Mouse (Mus musculus) forebrain, postnatal 0 days (tissue): ENCODE measurements around the gene Sox5. TPM values are rescaled to one million over a fixed set of nuclear protein-coding genes. Genes with fewer than 3 reads are reported as not detected.

Experiments used
- ATAC-seq: fragments of 200-750 bp; cut with Nextera tagmentation; 2 replicates; pipeline ENCODE4 v1.8.0; 2017; ENCODE audit warnings: mild to moderate bottlenecking, moderate library complexity
- DNase-seq: peaks from one replicate; pipeline ENCODE4 v3.0.0-alpha.2; 2015
- H3K27ac ChIP-seq: fragments of 300-500 bp; sonication (generic); 2 replicates; pipeline ENCODE4 v1.5.1; 2014; ENCODE audit warnings: low read depth, mild to moderate bottlenecking, antibody characterized with exemption, low read length, moderate library complexity, mixed read lengths
- H3K27me3 ChIP-seq: fragments of 300-500 bp; sonication (generic); 2 replicates; pipeline ENCODE4 v1.6.1; 2014; ENCODE audit warnings: mild to moderate bottlenecking, low read length, mixed read lengths; ENCODE audit not compliant: insufficient read depth
- H3K36me3 ChIP-seq: fragments of 300-500 bp; sonication (generic); 2 replicates; pipeline ENCODE4 v1.6.1; 2014; ENCODE audit warnings: mild to moderate bottlenecking, moderate library complexity; ENCODE audit not compliant: insufficient read depth
- H3K4me1 ChIP-seq: fragments of 300-500 bp; sonication (generic); 2 replicates; pipeline ENCODE4 v1.6.1; 2014; ENCODE audit warnings: antibody characterized with exemption; ENCODE audit not compliant: insufficient read depth
- H3K4me2 ChIP-seq: fragments of 300-500 bp; sonication (generic); 2 replicates; pipeline ENCODE4 v1.6.1; 2014; ENCODE audit warnings: low read depth, mild to moderate bottlenecking, moderate library complexity
- H3K4me3 ChIP-seq: fragments of 300-500 bp; sonication (generic); 2 replicates; pipeline ENCODE4 v1.5.1; 2014; ENCODE audit warnings: low read depth, low read length, mixed read lengths
- H3K9ac ChIP-seq: fragments of 300-500 bp; sonication (generic); 2 replicates; pipeline ENCODE4 v1.6.1; 2014; ENCODE audit warnings: mild to moderate bottlenecking
- H3K9me3 ChIP-seq: fragments of 300-500 bp; sonication (generic); 2 replicates; pipeline ENCODE4 v1.6.1; 2016; ENCODE audit warnings: low read length
- CTCF ChIP-seq: sonication (generic); IDR thresholded peaks from 2 replicates; pipeline ENCODE4 v1.5.1; 2016; ENCODE audit warnings: antibody characterized with exemption, control low read depth, low read depth
- WGBS: fragments of 180-500 bp; shearing (Covaris S2); extraction: QIAGEN DNeasy Blood & Tissue Kit; methylation state at CpG from one replicate; pipeline ENCODE4 v1.1.7; 2014; 5-methylcytosine and 5-hydroxymethylcytosine counted together
- polyA plus RNA-seq: library from polyadenylated mRNA; unstranded; fragments of >200 nt; fragmentation: Nextera tagmentation; extraction: Ambion mirVana; gene quantifications from 2 replicates; pipeline ENCODE4 v1.2.1, GENCODE M21; 2015
- total RNA-seq: library from RNA; depleted of rRNA; stranded (reverse); fragments of >200 nt; gene quantifications from 2 replicates; pipeline ENCODE4 v1.2.3, GENCODE M21; 2014

The Sox5 gene
- total and polyA plus RNA-seq, 2 experiments from 2014 or later, result 31.6 to 62.8 TPM

DNA sequence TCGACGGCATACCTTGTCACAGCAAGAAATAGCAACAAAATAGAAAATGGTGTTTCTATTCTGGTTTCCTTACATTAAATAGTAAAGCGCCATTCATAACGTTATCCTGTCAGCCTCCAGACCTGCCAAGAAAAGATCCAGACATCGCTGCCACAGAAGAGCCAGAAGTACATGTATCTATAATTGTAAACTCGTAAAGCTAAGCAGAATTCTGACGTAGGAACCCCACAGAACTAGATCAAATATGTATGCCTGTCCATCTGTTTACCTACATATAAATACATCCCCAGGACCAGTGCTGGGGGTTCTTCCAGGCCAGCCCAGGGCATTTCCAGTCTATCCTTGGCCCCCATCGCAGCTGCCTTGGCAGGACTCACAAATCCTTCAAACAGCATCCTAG is 265.9 kb downstream of the Sox5 start:
- H3K4me1 ChIP-seq, result no peaks in the 10 kb centered on the region
- TF ChIP-seq CTCF, result no peak
- H3K27me3 ChIP-seq, result no peaks in the 10 kb centered on the region
- no peak overlapping the region for H3K9ac ChIP-seq
- no peak for ATAC-seq
- WGBS, result 77% methylated on average over 8 of the region's 8 CpGs
- no peaks in the 10 kb centered on the region for H3K9me3 ChIP-seq
- H3K4me3 ChIP-seq, result no peak overlapping the region
- DNase-seq, result no peak
- H3K36me3 ChIP-seq, result no peaks in the 10 kb centered on the region
- no peak overlapping the region for H3K27ac ChIP-seq
- no peak overlapping the region for H3K4me2 ChIP-seq

DNA sequence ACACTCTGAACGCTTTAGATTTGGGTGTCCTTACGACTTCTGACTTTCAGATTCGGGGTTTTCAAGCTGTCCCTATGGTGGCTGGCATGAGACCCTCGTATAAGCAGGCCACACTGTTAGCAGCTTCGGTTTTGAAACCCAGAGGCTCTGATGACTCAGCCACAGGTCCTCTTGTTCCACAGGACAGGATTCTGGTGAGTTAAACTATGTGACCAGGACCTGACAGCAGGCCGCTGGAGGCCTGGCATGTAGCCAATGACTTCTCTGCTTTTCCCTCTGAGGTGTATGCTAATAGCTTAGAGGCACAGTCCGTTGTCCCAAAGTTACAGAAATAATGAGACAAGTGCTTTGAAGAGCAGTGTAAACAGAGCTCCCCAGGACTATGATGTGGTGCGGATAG is 268.0 kb downstream of the Sox5 start:
- no peak overlapping the region for H3K27ac ChIP-seq
- H3K27me3 ChIP-seq, result no peaks in the 10 kb centered on the region
- DNase-seq, result no peak
- no peaks in the 10 kb centered on the region for H3K9me3 ChIP-seq
- ATAC-seq, result no peak
- WGBS, result 60% methylated on average over 8 of the region's 8 CpGs
- no peak for TF ChIP-seq CTCF
- no peak overlapping the region for H3K4me3 ChIP-seq
- no peaks in the 10 kb centered on the region for H3K4me1 ChIP-seq
- H3K9ac ChIP-seq, result no peak overlapping the region
- no peaks in the 10 kb centered on the region for H3K36me3 ChIP-seq
- no peak overlapping the region for H3K4me2 ChIP-seq

DNA sequence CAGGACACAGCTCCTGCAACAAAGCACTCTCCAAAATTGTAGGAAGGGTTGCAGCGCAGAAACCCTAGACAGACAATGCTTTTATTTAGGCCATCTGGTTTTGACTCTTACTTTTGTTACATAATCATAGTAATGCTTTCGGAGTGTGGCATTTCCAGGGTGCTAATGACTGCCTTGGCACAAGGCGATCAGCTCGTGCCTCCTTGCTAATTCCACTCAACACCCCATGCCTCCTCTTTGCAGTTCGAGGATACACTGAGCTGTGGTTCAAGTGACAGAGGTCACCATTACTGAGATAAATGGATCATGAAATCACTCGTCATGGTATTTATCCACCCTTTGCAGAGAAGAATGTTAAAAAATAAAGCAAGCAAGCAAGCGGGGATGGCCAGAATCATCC is 269.9 kb downstream of the Sox5 start:
- ATAC-seq (peak; percentile 53), DNase-seq (no peak)
- Histone ChIP-seq H3K9ac (no peak overlapping the region), H3K4me3 (no peak overlapping the region), H3K36me3 (no peaks in the 10 kb centered on the region), H3K4me1 (no peaks in the 10 kb centered on the region), H3K27ac (no peak overlapping the region), H3K27me3 (no peaks in the 10 kb centered on the region), H3K4me2 (no peak overlapping the region), H3K9me3 (no peaks in the 10 kb centered on the region)
- WGBS, result 44% methylated on average over 7 of the region's 7 CpGs
- no peak for TF ChIP-seq CTCF

DNA sequence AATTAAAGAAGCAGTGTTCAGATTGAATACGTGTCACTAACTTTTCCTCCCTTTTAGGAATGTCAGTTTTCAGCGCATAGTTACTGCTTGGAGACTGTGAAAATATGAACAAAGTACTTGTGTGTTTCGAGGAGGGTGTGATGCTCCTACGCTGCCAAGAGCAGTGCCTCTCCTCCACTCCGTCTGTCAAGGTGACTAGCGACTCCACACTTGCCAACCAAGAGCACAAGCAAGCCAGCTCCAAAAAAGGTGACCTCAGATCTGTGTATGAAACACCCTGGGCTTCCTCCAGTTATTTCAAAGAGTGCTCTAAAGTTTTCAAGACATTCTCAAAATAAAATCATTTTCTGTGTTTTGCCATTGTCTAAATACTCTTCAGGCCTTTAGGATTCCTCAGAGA is 271.6 kb downstream of the Sox5 start:
- Histone ChIP-seq H3K4me1 (no peaks in the 10 kb centered on the region), H3K4me2 (no peak overlapping the region), H3K9ac (no peak overlapping the region), H3K27me3 (no peaks in the 10 kb centered on the region), H3K4me3 (no peak overlapping the region), H3K27ac (no peak overlapping the region), H3K9me3 (no peaks in the 10 kb centered on the region), H3K36me3 (no peaks in the 10 kb centered on the region)
- TF ChIP-seq CTCF, result no peak
- WGBS, result 78% methylated on average over 6 of the region's 6 CpGs
- no peak for DNase-seq
- no peak for ATAC-seq

DNA sequence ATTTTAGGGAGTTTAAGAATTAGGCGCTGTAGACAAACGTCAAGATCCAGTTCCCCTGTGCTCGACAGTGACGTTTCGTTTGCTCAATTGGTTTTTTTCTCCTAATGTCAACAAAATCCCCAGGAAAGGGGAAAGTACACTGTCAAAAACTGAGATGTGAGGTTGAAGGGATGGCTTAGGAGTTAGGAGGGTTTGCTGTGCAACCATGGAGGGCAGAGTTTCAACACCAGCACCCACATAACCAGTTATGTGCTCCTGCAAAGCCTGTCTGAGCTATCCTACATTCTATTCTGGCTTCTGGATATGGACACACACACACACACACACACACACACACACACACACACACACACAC is 277.6 kb downstream of the Sox5 start:
- 34% methylated on average over 5 of the region's 5 CpGs for WGBS
- Histone ChIP-seq H3K4me2 (no peak overlapping the region), H3K9me3 (no peaks in the 10 kb centered on the region), H3K4me1 (0 out of 2 replicates have a peak, but pooled peaks cover 5% of the 10 kb centered on the region), H3K4me3 (no peak overlapping the region), H3K36me3 (no peaks in the 10 kb centered on the region), H3K27ac (no peak overlapping the region), H3K9ac (no peak overlapping the region), H3K27me3 (no peaks in the 10 kb centered on the region)
- DNase-seq (no peak), ATAC-seq (no peak)
- TF ChIP-seq CTCF, result no peak

DNA sequence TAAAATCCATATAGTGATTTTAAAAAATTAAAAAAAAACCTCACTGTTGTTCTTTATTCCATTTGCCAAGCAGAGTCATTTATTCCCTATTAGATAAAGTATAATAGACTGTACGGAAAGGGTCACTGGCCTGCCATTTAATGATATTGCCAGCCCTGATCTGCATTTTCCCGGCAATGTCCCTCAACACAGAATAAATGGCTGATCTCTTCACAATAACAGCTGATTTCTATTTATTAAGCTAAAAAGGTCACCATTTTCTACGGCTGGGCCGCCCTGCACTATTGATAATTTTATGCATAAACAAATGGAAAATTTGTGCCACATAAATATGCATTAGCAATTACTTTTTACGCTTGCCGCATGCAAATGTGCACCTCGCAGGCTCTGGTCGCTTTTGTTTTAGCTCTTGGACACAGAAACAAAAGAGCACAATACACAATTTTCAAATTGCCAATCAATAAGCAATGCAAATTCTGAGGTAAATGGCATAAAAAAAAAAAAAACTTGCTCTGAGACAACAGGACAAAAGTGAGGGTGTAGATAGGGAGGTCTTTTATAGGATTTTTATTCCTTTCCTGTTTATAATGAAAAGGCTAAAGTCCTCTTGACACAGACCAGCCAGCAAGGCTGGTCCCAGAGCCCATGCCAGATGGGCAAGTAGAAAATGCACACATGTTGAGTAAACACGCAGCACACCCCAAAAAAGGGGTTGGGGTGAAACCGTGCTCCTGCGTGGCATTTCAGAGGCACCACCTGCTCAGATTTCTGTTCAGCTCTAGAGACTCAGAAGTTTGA is 278.2 kb downstream of the Sox5 start:
- ATAC-seq (no peak), DNase-seq (no peak)
- H3K4me3 ChIP-seq, result no peak overlapping the region
- H3K9me3 ChIP-seq, result no peaks in the 10 kb centered on the region
- H3K36me3 ChIP-seq, result no peaks in the 10 kb centered on the region
- 0 out of 2 replicates have a peak, but pooled peaks cover 5% of the 10 kb centered on the region for H3K4me1 ChIP-seq
- H3K4me2 ChIP-seq, result no peak overlapping the region
- H3K27me3 ChIP-seq, result no peaks in the 10 kb centered on the region
- 22% methylated on average over 11 of the region's 11 CpGs for WGBS
- H3K27ac ChIP-seq, result no peak overlapping the region
- TF ChIP-seq CTCF, result no peak
- H3K9ac ChIP-seq, result no peak overlapping the region

DNA sequence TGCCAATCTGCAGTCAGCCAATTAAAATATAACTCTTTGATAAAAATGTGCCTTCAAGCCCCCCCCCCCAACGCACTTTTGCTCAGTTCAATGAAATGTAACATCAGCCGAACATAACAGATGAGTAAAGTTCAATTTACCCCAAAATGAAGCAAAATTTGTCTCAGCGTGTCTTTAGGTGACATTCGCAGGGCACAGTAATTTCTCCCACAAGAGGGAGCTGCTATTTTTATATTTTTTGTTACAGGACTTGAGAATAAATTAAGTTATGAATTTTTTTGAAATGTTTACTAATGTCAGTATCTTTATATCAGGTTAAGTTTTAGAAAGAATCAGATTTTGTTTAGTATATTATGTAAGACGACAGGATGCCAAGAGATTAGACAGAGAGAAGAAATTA is 280.3 kb downstream of the Sox5 start:
- no peaks in the 10 kb centered on the region for H3K27me3 ChIP-seq
- no peak overlapping the region for H3K9ac ChIP-seq
- peak; percentile 34; the same call in 1 of the 2 replicates for TF ChIP-seq CTCF
- H3K4me3 ChIP-seq, result no peak overlapping the region
- no peak for ATAC-seq
- no peaks in the 10 kb centered on the region for H3K9me3 ChIP-seq
- WGBS, result 79% methylated on average over 5 of the region's 5 CpGs
- H3K36me3 ChIP-seq, result no peaks in the 10 kb centered on the region
- no peak for DNase-seq
- H3K27ac ChIP-seq, result no peak overlapping the region
- H3K4me2 ChIP-seq, result no peak overlapping the region
- 0 out of 2 replicates have a peak, but pooled peaks cover 5% of the 10 kb centered on the region for H3K4me1 ChIP-seq
